Mouse (Mus musculus) G1E-ER4 (cell line): ENCODE data around the gene Hadha. TPM values are rescaled to one million over a fixed set of nuclear protein-coding genes. Genes with fewer than 3 reads are reported as not detected.

ENCODE experiments used
- GATA1 ChIP-seq: IDR thresholded peaks from one replicate; pipeline ENCODE4 v1.8.0; 2012; ENCODE audit warnings: low read length, inconsistent platforms
- polyA plus RNA-seq: library from polyadenylated mRNA; stranded (reverse); fragments of >175 nt; gene quantifications from 2 replicates; pipeline ENCODE4 v1.2.3, GENCODE M21; 2012

Gene Hadha
- polyA plus RNA-seq, 1 experiment = 11.2 TPM

DNA sequence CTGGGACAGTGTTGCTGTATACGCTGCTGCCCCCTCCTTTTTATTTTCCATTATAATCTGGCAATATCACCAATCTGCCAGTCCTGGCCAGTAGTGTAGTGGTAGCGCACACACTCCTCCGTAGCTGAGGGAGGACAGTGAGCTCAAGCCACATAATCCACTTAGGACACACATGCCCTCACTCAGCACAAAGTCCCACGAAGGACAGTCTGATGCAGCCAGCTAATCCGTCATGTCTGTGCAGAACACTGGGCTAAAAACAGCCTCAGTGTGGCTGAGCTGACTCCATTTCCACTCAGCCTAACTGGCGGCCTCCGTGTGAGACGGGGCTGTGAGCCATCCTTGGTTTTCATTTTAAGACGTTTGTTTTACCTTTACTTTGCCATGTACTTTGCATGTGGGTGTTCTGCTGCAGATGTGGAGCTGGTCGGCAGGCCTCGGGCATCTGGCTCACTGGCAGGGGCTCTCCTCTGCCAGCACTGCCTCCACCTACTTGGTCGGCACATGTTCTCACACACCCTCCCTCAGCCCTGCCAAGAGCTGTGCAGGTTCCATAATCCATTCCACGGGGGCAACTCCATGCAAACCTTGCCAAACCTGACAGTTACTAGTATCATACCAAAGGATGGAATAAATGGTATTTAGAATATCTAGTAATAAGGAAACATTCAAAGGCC is 26.9 kb downstream of the Hadha start:
- no peak for TF ChIP-seq GATA1

DNA sequence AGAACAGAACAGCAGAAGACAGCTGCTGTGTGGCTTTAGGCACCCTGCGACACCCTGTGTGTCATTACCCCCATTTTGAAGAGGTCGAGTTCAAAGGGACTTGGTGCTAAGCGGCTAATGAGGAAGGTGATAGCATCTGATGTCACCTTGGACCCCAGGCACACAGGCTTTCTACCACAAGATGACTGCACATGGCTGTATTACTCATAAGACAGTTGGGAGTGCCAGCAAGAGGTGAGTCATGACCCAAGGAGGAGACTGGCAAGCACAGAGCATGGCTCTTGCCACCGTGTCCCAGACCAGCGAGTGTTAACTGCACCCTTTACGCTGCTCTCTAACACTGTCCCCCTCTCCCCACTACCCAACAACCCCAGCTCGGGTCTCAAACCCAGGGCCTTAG is 28.2 kb downstream of the Hadha start:
- TF ChIP-seq GATA1 = no peak

DNA sequence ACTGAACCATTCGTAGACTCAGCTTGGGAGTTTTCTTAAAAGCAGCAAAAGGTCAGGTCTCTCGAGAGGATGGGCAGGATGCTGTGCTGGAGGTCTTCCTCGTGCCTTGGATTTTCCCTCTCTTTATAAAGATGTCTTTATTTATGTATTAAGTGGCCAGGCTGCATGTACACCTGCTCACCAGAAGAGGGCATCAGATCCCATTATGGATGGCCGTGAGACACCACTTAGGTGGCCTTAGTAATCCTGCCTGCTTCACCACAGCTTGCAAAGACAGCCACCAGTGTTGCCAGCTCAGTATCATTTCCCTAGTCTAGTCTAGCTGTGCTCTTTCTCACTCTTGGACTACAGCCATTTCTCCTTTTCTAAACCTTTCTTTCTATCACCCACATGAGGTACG is 29.4 kb downstream of the Hadha start:
- TF ChIP-seq GATA1 = no peak

DNA sequence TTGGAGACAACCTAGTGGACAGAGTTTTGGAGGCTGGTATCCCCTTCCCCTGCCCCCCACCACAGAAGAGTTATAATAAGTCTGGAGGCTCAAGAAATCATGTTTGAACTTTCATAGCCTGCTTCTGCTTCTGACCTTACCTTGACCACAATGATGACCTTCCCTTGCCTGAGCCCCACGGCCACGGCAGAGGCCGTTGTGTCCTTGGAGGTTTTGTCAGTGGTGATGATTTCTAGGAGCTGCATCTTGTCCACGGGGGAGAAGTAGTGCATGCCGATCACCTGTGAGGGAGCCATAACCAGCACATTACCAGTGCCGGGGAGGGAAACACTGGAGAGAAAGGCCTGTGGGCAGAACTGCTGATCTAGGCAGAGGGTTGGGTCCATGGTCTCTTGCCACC is 32.5 kb downstream of the Hadha start:
- TF ChIP-seq GATA1 = no peak

DNA sequence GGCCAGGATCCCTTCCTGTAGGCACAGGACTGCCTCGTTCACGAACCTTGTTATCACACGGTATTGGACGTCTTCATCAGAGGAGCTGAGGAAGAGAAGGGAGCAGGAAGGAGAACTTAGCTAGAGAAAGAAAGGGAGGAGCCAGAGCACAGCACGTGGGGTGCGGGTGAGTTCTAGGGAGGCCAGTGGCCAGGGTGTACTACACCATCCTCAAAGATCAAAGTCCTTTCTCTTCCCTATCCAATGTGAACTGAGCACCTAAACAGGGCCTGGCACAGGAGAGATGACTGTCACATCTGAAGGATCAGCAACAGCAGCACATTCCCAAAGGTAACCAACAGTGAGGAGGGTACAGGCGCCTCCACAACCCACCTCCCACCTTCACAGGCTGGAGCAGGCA is 34.9 kb downstream of the Hadha start:
- TF ChIP-seq GATA1 = no peak

DNA sequence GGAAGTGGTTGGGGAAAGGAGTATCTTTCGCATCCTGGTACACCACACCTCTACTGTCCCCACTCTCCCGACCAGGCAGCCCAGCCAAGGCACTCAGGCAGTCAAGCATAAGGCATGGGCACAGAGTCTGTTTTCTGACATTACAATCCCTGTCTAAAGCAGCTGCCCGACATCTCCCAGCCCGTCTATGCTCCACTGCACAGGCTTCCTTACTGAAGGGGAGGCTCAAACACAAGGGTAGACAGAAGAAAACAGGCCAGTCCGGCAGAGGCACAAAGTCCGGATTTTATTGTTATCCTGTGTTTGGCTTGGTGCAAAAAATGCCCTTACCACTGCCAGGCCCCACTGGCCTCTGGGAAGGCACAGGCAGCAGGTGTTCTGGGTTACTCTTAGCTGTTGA is 35.8 kb downstream of the Hadha start:
- TF ChIP-seq GATA1 = no peak

DNA sequence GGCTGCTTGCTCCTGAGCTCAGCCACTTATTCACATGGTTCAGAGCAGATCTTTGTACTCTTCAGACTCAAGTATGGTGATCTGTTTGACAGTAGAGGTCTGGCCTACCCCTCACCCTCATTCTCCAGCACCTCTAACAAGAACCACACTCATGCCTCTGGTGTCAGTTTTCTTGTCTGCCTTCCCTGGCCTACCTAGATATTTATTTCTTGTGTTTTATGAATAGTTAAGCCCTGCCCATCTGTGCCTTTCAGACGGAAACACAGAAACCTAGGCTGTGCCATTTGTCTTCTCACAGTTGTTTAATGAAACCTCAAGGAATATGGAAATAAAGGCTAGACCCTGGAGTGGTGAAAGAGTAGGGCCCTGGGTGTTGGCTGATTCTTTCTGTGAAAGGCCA is 36.9 kb downstream of the Hadha start:
- TF ChIP-seq GATA1 = no peak

DNA sequence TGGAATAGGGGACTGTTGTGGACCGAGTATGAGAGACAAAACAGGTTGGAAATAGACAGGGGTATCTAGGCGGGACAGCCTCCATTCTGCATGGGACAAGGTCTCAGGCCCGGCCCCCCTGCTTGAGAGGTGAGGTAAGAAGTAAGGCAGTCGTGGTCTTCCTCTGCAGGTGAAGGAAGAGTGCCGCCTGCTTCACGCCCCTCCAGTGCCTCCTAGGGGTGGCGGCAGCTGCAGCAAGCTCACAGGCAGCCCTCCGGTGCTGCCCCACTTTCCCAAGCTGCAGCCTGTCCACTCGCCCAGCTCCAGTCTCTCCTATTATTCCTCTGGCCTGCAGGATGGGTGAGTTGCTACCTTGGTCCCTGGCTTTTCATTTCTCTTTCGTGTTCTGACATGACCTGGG is 39.2 kb downstream of the Hadha start:
- no peak for TF ChIP-seq GATA1

DNA sequence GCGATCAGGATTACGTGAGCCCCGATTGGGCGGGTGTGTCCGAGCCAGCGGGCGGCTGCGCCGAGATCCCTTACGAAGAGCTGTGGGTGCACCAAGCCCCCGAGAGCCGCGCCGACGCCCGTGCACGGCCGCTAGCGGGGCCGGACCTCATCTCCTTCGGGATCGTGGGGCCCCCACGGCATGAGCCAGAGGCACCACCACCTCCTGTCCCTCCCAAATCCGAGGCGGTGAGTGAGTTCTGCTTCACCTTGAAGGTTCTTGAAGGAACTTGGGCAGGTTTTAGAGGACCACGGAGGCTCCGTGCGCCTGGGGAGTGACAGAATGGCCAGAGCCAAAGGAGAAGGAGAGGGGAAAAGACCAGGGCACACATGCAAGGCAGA is 40.2 kb downstream of the Hadha start:
- no peak for TF ChIP-seq GATA1

DNA sequence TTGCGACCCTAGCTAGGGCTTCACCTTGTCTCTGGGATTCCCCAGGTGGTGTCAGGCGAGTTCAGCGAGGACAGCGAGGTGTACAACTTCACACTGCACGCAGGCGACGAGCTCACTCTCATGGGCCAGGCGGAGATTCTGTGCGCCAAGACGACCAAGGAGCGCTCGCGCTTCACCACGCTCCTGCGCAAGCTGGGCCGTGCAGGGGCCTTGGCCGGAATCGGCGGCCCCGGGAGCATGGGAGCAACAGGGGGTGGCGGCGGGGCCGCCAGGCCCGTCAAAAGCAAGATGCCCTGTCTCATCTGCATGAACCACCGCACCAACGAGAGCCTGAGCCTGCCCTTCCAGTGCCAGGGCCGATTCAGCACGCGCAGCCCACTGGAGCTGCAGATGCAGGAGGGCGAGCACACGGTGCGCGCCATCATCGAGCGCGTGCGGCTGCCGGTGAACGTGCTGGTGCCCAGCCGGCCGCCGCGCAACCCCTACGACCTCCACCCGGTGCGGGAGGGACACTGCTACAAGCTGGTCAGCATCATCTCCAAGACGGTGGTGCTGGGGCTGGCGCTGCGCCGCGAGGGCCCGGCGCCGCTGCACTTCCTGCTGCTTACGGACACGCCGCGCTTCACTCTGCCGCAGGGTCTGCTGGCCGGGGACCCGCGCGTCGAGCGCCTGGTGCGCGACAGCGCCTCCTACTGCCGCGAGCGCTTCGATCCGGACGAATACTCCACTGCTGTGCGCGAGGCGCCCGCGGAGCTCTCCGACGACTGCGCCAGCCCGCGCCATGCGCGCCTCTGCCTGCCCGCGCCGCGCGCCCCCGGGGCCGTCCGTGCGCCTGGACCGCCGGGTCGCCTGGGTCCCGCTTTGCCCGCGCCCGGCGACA is 40.8 kb downstream of the Hadha start:
- TF ChIP-seq GATA1 = no peak

DNA sequence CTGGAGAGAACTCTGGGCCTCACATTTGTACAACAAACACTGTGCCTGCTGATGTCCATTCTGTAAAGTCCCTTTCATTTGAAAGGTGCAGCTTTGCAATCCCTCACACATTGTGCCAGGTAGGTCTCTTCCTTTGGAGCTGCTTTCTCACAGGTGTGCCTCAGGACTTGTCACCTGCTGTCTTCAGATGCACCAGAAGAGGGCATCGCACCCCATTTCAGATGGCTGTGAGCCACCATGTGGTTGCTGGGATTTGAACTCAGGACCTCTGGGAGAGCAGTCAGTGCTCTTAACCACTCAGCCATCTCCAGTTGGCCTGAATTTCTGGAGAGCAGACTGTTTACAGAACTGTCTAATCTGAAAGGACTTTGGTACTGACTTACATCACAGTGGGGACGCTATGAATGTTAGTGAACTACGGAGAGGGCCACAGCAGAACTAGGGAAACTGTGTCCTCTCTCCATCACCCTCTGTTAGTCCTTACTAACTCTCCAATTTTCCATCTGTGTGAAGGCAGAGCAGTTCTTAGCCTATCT is 42.4 kb downstream of the Hadha start:
- TF ChIP-seq GATA1 = no peak

DNA sequence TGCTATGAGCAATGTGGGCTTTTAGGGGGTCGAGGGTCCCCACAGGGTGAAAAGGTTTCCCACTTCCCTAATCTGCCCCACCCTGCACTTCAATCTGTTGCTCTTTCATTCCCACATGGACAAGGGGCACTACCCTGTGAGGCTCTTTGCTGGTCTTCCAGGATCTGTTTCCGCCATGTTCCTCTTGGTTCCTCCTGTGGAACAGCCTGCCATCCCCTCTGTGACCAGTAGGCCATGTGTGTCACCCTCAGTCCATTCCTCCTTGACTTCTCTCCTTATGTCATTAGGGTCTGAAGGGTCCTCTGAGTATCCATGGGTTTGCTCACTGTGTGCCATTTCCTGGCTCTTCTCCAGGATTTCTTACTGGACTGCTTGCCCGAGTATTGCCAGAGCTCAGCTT is 43.2 kb downstream of the Hadha start:
- no peak for TF ChIP-seq GATA1

DNA sequence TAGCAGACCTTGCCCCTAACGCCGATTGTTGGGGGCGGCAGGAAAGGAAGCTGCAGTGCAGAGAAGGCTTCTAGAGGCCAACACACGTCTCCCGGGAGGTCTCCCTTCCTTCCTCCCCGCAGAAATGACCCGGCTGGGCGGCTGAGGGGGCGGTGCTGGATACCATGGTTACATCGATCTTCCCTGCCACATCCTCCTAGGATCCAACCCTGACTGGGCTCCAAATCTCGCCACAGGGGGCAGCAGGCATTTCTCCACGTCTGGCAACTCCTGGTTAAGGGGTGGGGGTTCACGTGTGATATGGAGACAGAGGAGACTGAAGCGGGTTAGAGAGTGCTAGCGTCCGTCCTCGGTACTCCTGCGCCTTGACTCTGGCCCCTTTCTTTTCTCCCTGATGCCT is 43.8 kb downstream of the Hadha start:
- no peak for TF ChIP-seq GATA1

DNA sequence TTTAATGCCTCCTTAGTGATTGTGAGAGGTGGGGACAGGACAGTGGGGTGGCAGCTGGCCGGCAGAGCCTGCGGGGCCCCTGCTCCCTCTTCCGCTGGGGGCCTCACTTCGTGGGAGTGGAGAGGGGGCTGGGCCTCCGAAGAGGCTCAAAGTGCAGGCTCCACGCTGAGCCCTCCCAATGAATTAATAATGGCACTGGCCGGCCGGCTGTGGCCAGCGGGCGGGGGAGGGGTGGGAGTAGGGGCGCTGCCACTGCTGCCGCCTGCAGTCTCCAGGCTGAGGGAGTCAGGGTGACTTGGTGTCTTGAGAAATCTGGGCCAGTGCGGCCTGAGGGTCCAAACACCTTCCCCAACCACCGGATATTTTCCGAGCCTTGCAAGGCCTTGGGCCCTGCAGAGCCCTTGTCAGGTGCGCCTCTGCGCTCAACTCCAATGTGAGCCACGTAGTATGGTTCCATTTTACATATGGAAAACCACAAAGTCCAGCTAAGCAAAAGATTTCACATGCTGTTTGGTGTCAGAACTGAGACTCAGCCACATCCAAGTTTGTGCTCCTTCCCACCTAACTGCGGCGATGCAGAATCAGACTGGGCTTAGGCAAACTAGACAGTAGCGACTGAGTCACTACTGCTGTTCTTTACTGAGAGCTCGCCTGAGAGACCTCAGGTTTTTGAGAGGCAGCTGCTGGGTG is 44.4 kb downstream of the Hadha start:
- TF ChIP-seq GATA1 = no peak

DNA sequence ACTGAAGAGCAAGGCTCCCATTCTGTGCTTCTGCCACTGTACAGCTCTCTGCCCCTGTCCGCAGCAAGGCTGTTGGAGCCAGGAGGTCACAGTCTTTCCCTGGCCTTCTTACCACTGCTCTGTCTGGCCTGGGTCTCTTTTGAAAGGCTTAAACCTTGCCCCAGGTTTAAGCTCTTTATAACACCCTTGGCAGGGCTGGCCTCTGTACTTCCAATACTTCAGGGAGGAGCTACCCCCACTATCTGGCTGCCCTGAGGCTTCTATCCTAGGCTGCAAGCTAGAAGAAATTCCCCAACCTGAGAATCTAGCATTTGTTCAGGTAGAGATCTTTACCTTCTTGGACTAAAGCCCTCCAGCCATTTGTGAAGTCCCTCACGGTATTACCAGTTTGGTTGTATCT is 45.1 kb downstream of the Hadha start:
- no peak for TF ChIP-seq GATA1

DNA sequence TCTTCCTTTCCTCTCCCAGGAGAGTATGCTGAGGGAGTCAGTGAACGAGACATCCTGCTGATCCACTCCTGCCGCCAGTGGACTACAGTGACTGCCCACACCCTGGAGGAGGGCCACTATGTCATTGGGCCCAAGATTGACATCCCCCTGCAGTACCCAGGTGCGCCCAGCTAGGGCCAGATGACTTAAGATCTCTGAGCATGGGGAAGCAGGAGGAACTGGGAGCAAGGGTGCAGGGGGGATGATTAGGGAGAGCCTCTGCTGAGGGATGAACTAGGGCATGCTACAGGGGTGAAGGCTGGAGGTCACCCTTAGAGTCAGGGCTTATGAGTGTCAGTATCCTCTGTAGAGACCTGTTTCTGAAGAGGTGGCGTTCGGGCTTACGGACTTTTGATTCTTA is 46.7 kb downstream of the Hadha start:
- no peak for TF ChIP-seq GATA1
